Comparison of ENCODE assay signal across 8 mouse cellular contexts in the genomic region with DNA sequence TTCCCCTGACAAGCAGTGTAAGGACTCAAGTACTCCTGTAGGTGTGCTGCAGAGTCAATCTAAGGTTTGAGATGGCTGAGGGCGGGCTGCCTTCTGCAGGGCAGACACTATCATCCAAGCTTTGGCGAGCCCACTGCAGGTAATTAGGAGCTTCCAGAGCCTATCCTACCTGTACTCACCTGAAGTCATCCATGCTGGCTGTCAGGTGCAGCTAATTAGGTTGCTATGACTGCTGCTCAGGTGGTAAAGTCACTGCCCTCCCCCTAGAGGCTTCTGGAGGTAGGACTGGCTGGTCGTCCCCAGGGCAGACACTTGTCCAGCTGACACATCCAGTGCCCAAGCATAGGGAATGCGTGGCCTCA. TPM values are rescaled to one million over a fixed set of nuclear protein-coding genes. Genes with fewer than 3 reads are reported as not detected.
A peak's percentile ranks its signal among the peaks of the same experiment; 100 is the strongest.
DNase-seq lines count a peak whose midpoint lies in the region; ATAC-seq lines count a peak whose summit lies in the region.

No protein-coding gene starts in this region.

- no peak overlapping the region for H3K4me3 ChIP-seq in limb, embryonic 10.5 days
- no peak overlapping the region for H3K4me3 ChIP-seq in midbrain, embryonic 13.5 days (replicated peaks)

- peak; percentile 27 to 28; a peak in 1 of 4 replicates for ATAC-seq in hematopoietic stem cell, adult 5-6 weeks (replicated peaks in 1 of 2; ENCODE audit: insufficient read depth in 1 of 2, low FRiP score in 2 of 2, low TSS enrichment in 1 of 2, low read depth in 1 of 2, poor library complexity in 2 of 2, severe bottlenecking in 2 of 2)
- ATAC-seq in midbrain, embryonic 13.5 days: peak; percentile 9

- H3K27ac ChIP-seq in limb, embryonic 10.5 days: no peak overlapping the region
- H3K27ac ChIP-seq in midbrain, embryonic 13.5 days: peak overlapping the region; percentile 71

- H3K27me3 ChIP-seq in limb, embryonic 10.5 days (ENCODE audit: low read depth, poor library complexity, severe bottlenecking): no peaks in the 10 kb centered on the region
- no peaks in the 10 kb centered on the region for H3K27me3 ChIP-seq in midbrain, embryonic 13.5 days

- peaks cover 43% of the 10 kb centered on the region for H3K4me1 ChIP-seq in limb, embryonic 10.5 days
- H3K4me1 ChIP-seq in midbrain, embryonic 13.5 days (replicated peaks): peaks cover 47% of the 10 kb centered on the region

- peaks cover 60% of the 10 kb centered on the region for H3K36me3 ChIP-seq in limb, embryonic 10.5 days
- H3K36me3 ChIP-seq in midbrain, embryonic 13.5 days: peaks cover 56% of the 10 kb centered on the region

- 66% methylated on average over 4 of the region's 4 CpGs for WGBS in limb, embryonic 10.5 days
- 46% methylated on average over 4 of the region's 4 CpGs for WGBS in midbrain, embryonic 13.5 days

- no peak overlapping the region for H3K4me2 ChIP-seq in midbrain, embryonic 13.5 days (replicated peaks)

- no peak overlapping the region for H3K9ac ChIP-seq in midbrain, embryonic 13.5 days (replicated peaks)

- no peaks in the 10 kb centered on the region for H3K9me3 ChIP-seq in limb, embryonic 10.5 days (replicated peaks)
- H3K9me3 ChIP-seq in midbrain, embryonic 13.5 days: no peaks in the 10 kb centered on the region

- DNase-seq in adrenal gland, adult (ENCODE audit: inconsistent age in 2 of 2, low spot score in 1 of 2): peak; percentile 39 to 79
- no peak for DNase-seq in adrenal gland, postnatal 4 days (ENCODE audit: low spot score in 2 of 2)
- DNase-seq in CD8-positive naive resting alpha-beta T cell, adult 2 months (ENCODE audit: low read depth in 2 of 2, low spot score in 2 of 2): peak; percentile 24 to 36
- DNase-seq in cerebellum, postnatal 36 days: peak; percentile 31 to 34
- DNase-seq in limb, embryonic 10.5 days (ENCODE audit: low spot score): peak; percentile 68
- DNase-seq in urinary bladder, postnatal 36 days (ENCODE audit: low spot score in 2 of 2): no peak

RNA-seq across cellular contexts. Expression of a gene that starts 28.5 kb away (rescaled TPM):
- 10 to 100 TPM; 28.9 to 32.8 TPM for total RNA-seq in adrenal gland, postnatal 4 days (2021)
- 0.89 and 1.2 TPM in 2 replicates for total RNA-seq in hematopoietic stem cell, adult 5-6 weeks (2017)
- polyA plus RNA-seq in limb, embryonic 10.5 days (2016; fragmentation: Nextera tagmentation; extraction: Ambion mirVana): 31.7 and 33.6 TPM in 2 replicates
- polyA plus RNA-seq in midbrain, embryonic 13.5 days (2015; fragmentation: Nextera tagmentation; extraction: Ambion mirVana): 18.9 and 24.6 TPM in 2 replicates

RNA-seq across cellular contexts. Expression of a gene that starts 32.0 kb away (rescaled TPM):
- total RNA-seq in adrenal gland, postnatal 4 days (2021): 100 to 1,000 TPM; 152 to 155 TPM
- 309 and 331 TPM in 2 replicates for total RNA-seq in hematopoietic stem cell, adult 5-6 weeks (2017)
- 164 and 214 TPM in 2 replicates for polyA plus RNA-seq in limb, embryonic 10.5 days (2016; fragmentation: Nextera tagmentation; extraction: Ambion mirVana)
- polyA plus RNA-seq in midbrain, embryonic 13.5 days (2015; fragmentation: Nextera tagmentation; extraction: Ambion mirVana): 282 and 315 TPM in 2 replicates

RNA-seq across cellular contexts. Expression of a gene that starts 59.3 kb away (rescaled TPM):
- 1 to 10 TPM in 1 of 2 experiments, under 1 TPM in 1; 0.73 to 1.6 TPM for total RNA-seq in adrenal gland, postnatal 4 days (2021)
- not detected in 2 replicates for total RNA-seq in hematopoietic stem cell, adult 5-6 weeks (2017)
- polyA plus RNA-seq in limb, embryonic 10.5 days (2016; fragmentation: Nextera tagmentation; extraction: Ambion mirVana): 2.6 and 3.3 TPM in 2 replicates
- 2.4 and 2.7 TPM in 2 replicates for polyA plus RNA-seq in midbrain, embryonic 13.5 days (2015; fragmentation: Nextera tagmentation; extraction: Ambion mirVana)

Comparison
In these comparisons a context has a peak if more than half of its experiments do, and no peak if none do; other contexts are left out.
1. DNase-seq: peak in adrenal gland, adult (2 of 2), CD8-positive naive resting alpha-beta T cell, adult 2 months (2 of 2), cerebellum, postnatal 36 days (2 of 2) and limb, embryonic 10.5 days (single experiment); none in adrenal gland, postnatal 4 days (0 of 2) and urinary bladder, postnatal 36 days (0 of 2).
2. RNA of a gene that starts 28.5 kb away (total RNA-seq): 28.9 to 32.8 TPM in adrenal gland, postnatal 4 days; 0.89 to 1.2 TPM in hematopoietic stem cell, adult 5-6 weeks; every median in the first group is over 10 times any median in the second.